Mouse (Mus musculus): ENCODE measurements around the gene Pus10. TPM values are rescaled to one million over a fixed set of nuclear protein-coding genes. Genes with fewer than 3 reads are reported as not detected.
"Not testable (repeated sequence)": the region's sequence is repeated elsewhere in the genome, so short reads cannot be mapped to it uniquely, and the experiment has no call there.

Pus10 gene
- total RNA-seq, 4 experiments from 2014 or later: 17.4 to 27.4 (median 19.6) TPM

- no peak for DNase-seq
Measured at GRCm38 (mm10) chr11:23762635-23763034, 97.2 kb downstream of the Pus10 start.

- not testable (repeated sequence) for DNase-seq
Measured at GRCm38 (mm10) chr11:23767369-23767768, 101.9 kb downstream of the Pus10 start.

- no peak for DNase-seq
Measured at GRCm38 (mm10) chr11:23767928-23768327, 102.5 kb downstream of the Pus10 start.

GRCm38 (mm10) chr11:23769033-23769432 lies 103.6 kb downstream of the Pus10 start:
- no peak for DNase-seq

- DNase-seq: peak; percentile 13
Measured at GRCm38 (mm10) chr11:23769686-23770509, 104.4 kb downstream of the Pus10 start.

GRCm38 (mm10) chr11:23770510-23770759 lies 105.0 kb downstream of the Pus10 start:
- DNase-seq: no peak

GRCm38 (mm10) chr11:23770760-23771506 lies 105.5 kb downstream of the Pus10 start, which contains the start of gene Rel:
TSS of gene Rel (minus strand) at chr11:23770970.
- DNase-seq: peak; percentile 92

GRCm38 (mm10) chr11:23771507-23772097 lies 106.1 kb downstream of the Pus10 start:
- no peak for DNase-seq

GRCm38 (mm10) chr11:23772471-23772870 lies 107.0 kb downstream of the Pus10 start:
- DNase-seq: no peak

GRCm38 (mm10) chr11:23778787-23779201 lies 113.3 kb downstream of the Pus10 start:
- DNase-seq: no peak

- no peak for DNase-seq
Measured at GRCm38 (mm10) chr11:23782038-23782437, 116.6 kb downstream of the Pus10 start.

Other genes with a start within 250 kb of the Pus10 start
- 10 to 100 TPM; 54.7 to 99.2 (median 58.5) TPM for gene Ahsa2, start 167.6 kb upstream of the Pus10 start, total RNA-seq (2022)
- under 1 TPM in 1 of 4 experiments, not detected in 3; 0.68 TPM for gene 1700093K21Rik, start 144.5 kb upstream of the Pus10 start, total RNA-seq (2022)
- gene 0610010F05Rik, start 32.0 kb upstream of the Pus10 start, total RNA-seq (2022): 10 to 100 TPM; 13.6 to 17.6 (median 16.3) TPM
- gene Pex13, start 285 bp downstream of the Pus10 start, total RNA-seq (2022): 10 to 100 TPM; 39.6 to 65.2 (median 55.0) TPM
- gene Rel, start 105.3 kb downstream of the Pus10 start, total RNA-seq (2022): 1 to 10 TPM; 6.9 to 9.1 (median 7.5) TPM
- gene Papolg, start 229.6 kb downstream of the Pus10 start, total RNA-seq (2022): 10 to 100 TPM; 13.4 to 16.3 (median 14.2) TPM

Data from adrenal gland, adult 8-10 months (tissue).